Mouse (Mus musculus) heart, postnatal 36 days (tissue): ENCODE data around the gene Rinl. TPM values are rescaled to one million over a fixed set of nuclear protein-coding genes. Genes with fewer than 3 reads are reported as not detected.

Source experiments
- DNase-seq, 2 experiments: peaks; one replicate each; pipeline ENCODE4 v3.0.0; 2021 to 2022
- intact Hi-C: fragments of 180-260 bp; cut with DNase I; formaldehyde crosslinking; loops from one replicate; pipeline ENCODE4 v1.15.1; 2025
- total RNA-seq, 2 experiments: library from RNA; stranded (reverse); gene quantifications; 2 replicates each; pipeline ENCODE4 v1.2.3; 2021

Gene Rinl
- 1 to 10 TPM; 1.8 to 1.9 TPM for total RNA-seq

DNA sequence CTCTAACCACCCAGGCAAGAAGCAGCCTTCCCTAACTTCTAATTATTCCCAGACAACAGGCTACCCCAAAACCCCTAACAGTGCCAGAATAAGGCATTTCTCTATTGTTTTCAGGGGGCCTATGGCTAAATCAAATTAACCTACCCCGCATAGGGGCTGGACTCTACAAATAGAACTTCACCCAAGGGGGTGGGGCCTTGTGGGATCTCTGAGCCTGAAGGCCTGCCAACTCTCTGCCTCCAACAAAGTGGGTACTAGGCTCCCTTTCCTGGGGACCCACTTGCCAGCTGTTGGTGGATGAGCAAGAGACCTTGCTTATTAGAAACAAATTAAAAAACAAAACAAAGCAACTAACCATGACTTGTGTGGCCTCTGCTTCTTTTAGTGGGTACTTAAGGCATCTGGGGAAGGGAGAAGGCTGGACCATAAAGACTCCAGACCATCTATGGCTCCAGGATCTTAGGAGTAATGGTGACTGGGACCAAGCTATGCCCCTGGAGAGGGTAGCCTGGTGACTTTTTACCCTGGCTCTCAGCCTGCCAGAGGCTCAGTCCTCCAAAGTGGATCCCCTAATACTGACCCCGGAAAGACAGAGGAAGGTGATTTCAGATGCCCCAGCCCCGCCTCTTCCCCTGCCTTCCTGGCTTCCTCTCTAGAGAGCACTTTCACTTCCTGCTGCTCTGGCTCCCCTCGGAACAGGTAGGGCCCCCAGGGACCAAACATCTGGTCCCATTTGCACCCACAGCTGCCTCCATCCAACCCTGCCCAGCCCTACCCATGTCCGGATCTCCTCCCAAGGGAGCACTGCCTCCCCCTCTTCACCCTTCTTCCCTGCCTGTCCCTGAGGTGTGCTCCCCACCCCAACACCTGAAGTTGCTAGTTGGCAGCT is at the start of gene Rinl:
Gene Rinl (plus strand): TSS at position 663 of the 889 bp plus-strand sequence.
- no peak for DNase-seq
- intact Hi-C loops, result no loop called here

DNA sequence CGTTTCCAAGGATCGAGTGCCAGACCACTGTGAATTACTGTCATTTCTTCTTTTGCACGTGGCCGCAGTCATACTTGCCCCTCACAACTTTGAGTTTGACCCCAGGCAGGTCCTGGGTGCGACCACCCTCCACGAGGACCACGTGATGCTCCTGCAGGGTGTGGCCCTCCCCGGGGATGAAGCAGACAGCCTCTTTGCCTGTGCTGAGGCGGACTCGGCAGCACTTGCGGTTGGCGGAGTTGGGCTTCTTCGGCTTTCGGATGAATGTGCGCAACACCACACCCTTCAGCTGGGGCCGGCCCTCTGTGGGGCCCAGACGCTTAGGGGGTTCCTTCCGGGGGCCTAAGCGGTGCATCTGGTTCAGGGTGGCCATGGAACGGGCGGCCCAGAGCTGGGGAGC is 48.9 kb upstream of the Rinl start:
- DNase-seq, result no peak
- intact Hi-C loops, result loop anchor here (10.0 kb wide), 1 partner anchor 565 kb away; the partner anchor contains the start of gene Dpf1

DNA sequence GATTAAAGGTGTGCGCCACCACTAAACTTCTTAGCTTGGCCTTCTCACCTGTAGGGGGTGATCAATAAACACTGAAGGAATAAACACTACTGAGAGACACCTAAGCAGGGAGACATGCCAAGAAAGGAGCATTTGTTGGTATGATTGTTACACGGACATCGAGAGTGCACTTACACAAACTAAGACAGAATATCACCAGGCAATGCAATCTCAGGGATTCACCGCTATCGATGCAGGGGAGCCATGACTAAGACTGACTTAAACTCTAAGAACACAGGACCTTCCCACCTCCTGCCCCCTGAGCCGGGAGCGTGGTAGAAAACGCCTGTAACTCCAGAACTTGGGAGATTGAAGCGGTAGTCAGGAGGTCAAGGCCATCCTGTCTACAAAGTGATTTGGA is 47.8 kb upstream of the Rinl start:
- DNase-seq, result no peak
- intact Hi-C loops, result loop anchor here (10.0 kb wide), 1 partner anchor 564 kb away; the partner anchor contains the start of gene Dpf1

GRCm38 (mm10) chr7:28741368-28741708 is 47.4 kb upstream of the Rinl start:
- intact Hi-C loops, result loop anchor here (10.0 kb wide), 1 partner anchor 563 kb away; the partner anchor contains the start of gene Dpf1
- no peak for DNase-seq

DNA sequence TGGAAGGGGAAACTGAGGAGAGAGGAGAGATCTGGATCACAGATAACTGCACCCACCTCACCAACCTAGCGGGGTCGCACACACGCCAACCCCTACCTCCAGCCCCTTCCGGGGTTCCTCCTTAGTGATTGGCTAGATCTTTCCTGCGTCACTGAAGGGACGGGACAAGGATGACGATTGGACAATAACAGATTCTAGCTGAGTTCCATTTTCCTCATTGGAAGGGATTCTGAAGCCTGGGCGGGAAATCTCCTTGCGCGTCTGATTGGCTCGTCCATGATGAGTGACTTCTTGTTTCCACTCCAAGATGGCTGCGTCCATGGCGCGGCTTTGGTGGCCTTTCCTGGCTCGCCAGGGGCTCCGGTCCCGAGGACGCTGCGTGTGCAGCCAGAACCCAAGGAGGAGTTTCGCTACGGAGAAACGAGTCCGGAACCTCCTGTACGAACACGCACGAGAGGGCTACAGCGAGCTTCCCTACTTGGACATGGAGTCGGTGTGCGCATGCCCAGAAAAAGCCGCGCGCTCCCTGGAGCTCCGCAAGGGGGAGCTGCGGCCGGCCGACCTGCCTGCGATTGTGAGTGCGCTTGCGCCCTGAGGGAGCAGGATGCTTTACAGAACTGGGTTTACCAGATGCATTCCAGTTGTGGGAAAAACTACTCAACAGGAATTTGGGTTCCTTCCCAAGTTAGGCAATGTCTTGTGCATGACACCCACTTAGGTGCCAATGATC is 46.9 kb upstream of the Rinl start, which contains the start of the genes Mrps12 and Sars2:
Gene Mrps12 (minus strand): TSS at position 112 of the 730 bp plus-strand sequence.
Gene Sars2 (plus strand): TSS at position 284 of the 730 bp plus-strand sequence.
- intact Hi-C loops, result loop anchor here (1.0 to 10.0 kb wide), 2 partner anchors 125 to 563 kb away; partner anchors contain the start of gene Dpf1
- DNase-seq, result peak; percentile 95 to 99

DNA sequence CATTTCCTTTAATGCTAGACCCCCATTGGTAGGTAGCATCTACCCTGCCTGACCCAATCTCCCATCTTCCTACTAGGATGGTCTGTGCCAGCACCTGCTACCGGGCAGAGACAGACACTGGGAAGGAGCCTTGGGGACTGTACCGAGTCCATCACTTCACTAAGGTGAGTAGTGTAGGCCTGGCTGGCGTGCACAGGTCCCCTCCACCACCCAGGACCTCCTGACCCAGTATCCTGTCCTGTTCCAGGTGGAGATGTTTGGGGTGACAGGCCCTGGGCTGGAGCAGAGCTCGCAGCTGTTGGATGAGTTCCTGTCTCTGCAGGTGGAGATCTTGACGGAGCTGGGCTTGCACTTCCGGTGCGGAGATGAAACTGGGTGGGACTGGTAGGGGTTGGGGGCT is 38.8 kb upstream of the Rinl start:
- no peak for DNase-seq
- intact Hi-C loops, result loop anchor here (10.0 kb wide), 1 partner anchor 555 kb away; the partner anchor contains the start of gene Dpf1

- intact Hi-C loops, result no loop called here
- DNase-seq, result no peak
Measured at GRCm38 (mm10) chr7:28756079-28756478, 32.7 kb upstream of the Rinl start, which contains the start of gene Ccer2. Gene Ccer2 (plus strand): TSS chr7:28756174.

DNA sequence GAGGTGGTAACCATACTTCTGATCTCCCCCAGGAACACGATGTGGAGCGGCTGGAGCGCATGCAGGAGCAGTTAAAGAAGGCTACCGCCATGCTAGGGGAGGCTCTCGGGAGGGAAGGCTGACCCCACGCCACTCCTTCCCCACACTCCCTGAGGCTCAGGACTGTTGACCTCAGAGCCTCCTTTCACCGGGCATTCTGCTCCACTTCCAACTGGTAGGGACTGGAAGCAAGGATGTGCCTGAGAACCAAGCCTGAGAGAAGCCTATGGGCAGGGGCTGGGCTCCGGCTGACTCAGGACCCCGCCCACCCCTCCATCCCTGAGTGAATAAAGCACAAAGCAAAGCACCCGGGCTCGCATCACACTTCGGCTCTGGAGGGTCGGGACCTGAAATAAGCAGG is 30.1 kb upstream of the Rinl start:
- DNase-seq, result no peak
- intact Hi-C loops, result no loop called here

DNA sequence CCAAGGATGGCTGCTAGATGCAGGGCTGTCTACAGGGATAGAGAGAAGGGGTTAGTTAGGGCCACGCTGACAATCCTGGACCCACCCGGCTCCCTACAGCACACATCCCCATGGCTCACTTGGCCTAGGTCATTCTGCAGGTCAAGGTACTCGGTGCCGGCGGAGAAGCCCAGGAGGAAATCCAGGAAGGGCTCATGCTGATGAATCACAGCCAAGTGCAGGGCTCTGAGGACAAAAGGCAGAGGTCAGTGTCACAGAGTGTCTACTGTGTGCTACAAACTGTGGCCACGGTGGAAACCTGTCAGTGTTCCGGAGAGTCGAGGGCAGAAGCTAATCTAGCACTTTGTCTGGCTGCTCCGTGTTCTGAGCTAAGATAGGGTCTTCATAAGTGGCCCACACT is 26.9 kb upstream of the Rinl start:
- DNase-seq, result no peak
- intact Hi-C loops, result loop anchor here (2.0 to 10.0 kb wide), 3 partner anchors 17 to 473 kb away; partner anchors contain the start of genes Ggn, Kcnk6, Spred3 and Yif1b

GRCm38 (mm10) chr7:28765211-28765610 is 23.6 kb upstream of the Rinl start:
- intact Hi-C loops, result loop anchor here (10.0 kb wide), 2 partner anchors 410 to 470 kb away; partner anchors contain the start of genes Ggn, Kcnk6, Spred3 and Yif1b
- DNase-seq, result no peak

- intact Hi-C loops, result loop anchor here (10.0 kb wide), 2 partner anchors 408 to 468 kb away; partner anchors contain the start of genes Ggn, Kcnk6, Spred3 and Yif1b
Measured at GRCm38 (mm10) chr7:28766173-28766879, 22.4 kb upstream of the Rinl start, which contains the start of gene Sirt2. Gene Sirt2 (plus strand): TSS chr7:28766735.

DNA sequence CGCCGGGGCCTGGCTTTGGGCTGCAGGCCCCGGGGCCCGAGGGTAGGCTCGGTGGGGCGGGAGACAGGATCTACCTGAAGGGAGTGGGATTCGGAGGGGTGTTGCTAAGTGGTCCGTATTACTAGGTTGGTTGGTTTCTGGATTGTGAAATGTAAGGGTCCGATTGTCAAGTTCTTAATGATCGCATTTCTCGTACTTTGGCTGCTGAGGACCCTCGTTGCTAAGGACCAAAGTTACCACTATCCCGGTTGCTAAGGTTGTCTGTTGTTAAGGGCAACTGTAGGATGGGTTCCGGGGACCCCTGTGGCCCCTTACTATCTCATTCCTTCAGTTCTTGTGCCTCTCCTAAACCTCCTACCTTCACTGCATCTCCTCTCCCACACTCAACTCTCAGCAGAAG is 21.9 kb upstream of the Rinl start:
- intact Hi-C loops, result loop anchor here (10.0 kb wide), 2 partner anchors 408 to 468 kb away; partner anchors contain the start of genes Ggn, Kcnk6, Spred3 and Yif1b
- DNase-seq, result no peak

More at GRCm38 (mm10) chr7:28766173-28766879, 22.4 kb upstream of the Rinl start, which contains the start of gene Sirt2:
- DNase-seq, result peak; percentile 93 to 94

DNA sequence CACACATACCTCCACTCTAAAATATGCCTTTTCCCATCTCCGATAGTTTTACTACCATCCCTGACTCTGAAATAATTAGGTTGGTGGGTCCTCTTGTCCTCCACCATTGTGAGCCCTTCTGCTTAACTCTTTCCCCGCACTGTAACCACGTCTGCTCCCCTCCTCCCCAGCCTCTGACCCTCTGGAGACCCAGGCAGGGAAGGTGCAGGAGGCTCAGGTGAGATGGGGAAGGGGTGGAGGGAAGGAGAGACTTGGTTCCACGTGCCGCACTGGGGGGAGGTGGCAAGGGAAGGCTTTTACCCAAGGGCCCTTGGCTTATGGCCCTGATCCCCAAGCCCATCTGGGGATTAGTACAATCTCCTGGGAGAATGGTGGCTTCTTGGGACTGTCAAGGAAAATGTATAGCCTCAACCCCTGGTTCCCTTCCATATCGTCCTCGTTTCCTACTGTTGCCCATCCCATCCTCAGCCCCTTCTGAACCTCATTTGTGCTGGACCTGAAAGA is 21.3 kb upstream of the Rinl start, which contains the start of gene Nfkbib:
Gene Nfkbib (minus strand): TSS at position 51 of the 504 bp plus-strand sequence.
- no peak for DNase-seq
- intact Hi-C loops, result loop anchor here (10.0 kb wide), 2 partner anchors 407 to 467 kb away; partner anchors contain the start of genes Ggn, Kcnk6, Spred3 and Yif1b

- intact Hi-C loops, result loop anchor here (10.0 kb wide), 2 partner anchors 405 to 465 kb away; partner anchors contain the start of genes Ggn, Kcnk6, Spred3 and Yif1b
- no peak for DNase-seq
Measured at GRCm38 (mm10) chr7:28769414-28769958, 19.3 kb upstream of the Rinl start.

DNA sequence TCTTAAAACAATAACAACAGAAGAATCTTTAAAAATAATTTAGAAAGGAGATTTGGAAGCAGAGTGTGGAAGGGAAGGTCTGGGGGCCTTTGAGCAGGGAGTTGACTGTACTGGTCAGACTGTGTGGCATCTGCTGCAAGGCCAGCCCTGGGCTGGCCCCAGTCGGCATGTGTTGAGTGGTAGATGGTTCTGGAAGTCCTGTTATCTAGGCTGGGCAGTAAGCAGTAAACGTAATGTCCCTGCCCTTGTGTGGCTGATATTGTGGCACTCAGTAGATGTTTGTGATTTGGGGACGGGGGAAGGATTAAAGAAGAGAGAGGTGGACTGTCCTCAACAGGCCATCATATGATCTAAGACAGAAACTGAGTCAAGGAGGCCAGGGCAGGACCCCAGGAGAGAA is 18.5 kb upstream of the Rinl start:
- DNase-seq, result no peak
- intact Hi-C loops, result no loop called here

DNA sequence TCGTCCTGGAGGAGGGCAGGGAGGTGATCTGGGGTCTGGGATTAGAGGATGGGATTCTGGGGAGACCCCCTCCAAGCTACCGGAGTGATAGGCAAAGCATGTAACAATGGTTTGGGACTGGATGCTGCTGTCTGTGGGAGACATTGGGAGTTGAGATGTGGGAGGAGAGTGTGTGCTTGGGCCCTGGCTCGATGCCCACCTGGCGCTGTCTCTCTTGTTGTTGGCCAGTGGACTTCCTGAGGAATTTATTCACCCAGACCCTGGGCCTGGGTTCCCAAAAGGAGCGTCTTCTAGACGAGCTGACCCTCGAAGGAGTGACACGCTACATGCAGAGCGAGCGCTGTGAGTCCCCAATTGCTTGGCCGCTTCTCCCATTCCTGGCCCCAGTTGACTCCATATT is 16.9 kb upstream of the Rinl start:
- peak in 1 of 2 experiments; percentile 44 for DNase-seq
- intact Hi-C loops, result no loop called here

- intact Hi-C loops, result no loop called here
Measured at GRCm38 (mm10) chr7:28773163-28773562, 15.6 kb upstream of the Rinl start.

DNA sequence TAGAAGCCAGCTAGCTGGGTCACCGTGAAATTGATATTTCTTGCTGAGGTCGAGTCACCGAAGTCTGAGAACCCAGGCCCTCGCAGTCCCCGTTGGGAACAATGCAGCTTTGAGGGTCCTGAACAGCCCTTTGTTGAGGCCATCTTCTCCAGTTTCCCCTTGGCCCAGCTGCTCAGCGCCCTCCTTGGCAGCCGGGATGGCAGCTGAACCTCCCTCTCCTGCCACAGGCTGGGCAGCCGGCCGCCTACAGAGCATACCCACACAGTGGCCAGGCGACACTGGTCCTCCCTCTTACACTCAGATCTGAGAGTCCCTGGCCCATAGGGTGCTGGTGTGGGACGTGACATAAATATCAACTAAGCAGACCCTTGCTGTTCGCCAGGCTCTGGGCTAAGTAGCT is 14.6 kb upstream of the Rinl start:
- DNase-seq, result no peak
- intact Hi-C loops, result no loop called here

More at GRCm38 (mm10) chr7:28773163-28773562, 15.6 kb upstream of the Rinl start:
- no peak for DNase-seq

DNA sequence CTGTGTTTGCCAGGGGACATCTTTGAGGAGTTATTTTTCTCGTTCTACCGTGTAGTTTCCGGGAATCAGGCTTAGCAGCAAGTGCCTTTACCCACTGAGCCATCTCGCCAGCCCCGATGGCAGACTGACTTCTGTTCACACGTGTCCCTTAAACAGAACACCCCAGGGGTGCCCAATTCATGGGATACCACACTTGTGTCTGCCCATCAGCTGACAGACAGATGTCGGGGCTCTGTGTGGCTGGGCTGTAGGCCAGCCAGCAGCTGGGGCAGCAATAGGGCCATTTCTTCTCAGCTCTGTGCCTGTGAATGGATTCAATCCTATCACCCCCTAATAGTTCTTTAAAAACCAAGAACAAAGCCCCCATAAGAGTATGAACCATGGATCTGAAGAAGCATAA is 13.6 kb upstream of the Rinl start:
- intact Hi-C loops, result no loop called here
- DNase-seq, result no peak
